Mouse (Mus musculus): ENCODE data around the gene Mdm1. TPM values are rescaled to one million over a fixed set of nuclear protein-coding genes. Genes with fewer than 3 reads are reported as not detected.
"Not testable (repeated sequence)": the region's sequence is repeated elsewhere in the genome, so short reads cannot be mapped to it uniquely, and the experiment has no call there.

The Mdm1 gene
- polyA plus RNA-seq, 1 experiment from 2014 or later, result 17.5 TPM

- Histone ChIP-seq H3K9ac (no peak overlapping the region), H3K4me1 (no peaks in the 10 kb centered on the region), H3K27ac (no peak overlapping the region), H3K27me3 (replicated peaks) (no peaks in the 10 kb centered on the region), H3K4me3 (replicated peaks) (no peak overlapping the region), H3K36me3 (no peaks in the 10 kb centered on the region), H3K9me3 (no peaks in the 10 kb centered on the region), H3K4me2 (no peak overlapping the region)
- no peak for ATAC-seq (ENCODE audit: insufficient read depth, low FRiP score, low read depth)
- 62% methylated on average over 12 of the region's 12 CpGs for WGBS
These were observed 27.6 kb downstream of the Mdm1 start for GRCm38 (mm10) chr10:118169212-118169611.

- no peak overlapping the region for H3K27ac ChIP-seq
- no peaks in the 10 kb centered on the region for H3K4me1 ChIP-seq
- no peaks in the 10 kb centered on the region for H3K9me3 ChIP-seq
- no peaks in the 10 kb centered on the region for H3K27me3 ChIP-seq (replicated peaks)
- no peak overlapping the region for H3K4me3 ChIP-seq (replicated peaks)
- H3K36me3 ChIP-seq, result no peaks in the 10 kb centered on the region
- 74% methylated on average over 8 of the region's 8 CpGs for WGBS
- no peak overlapping the region for H3K9ac ChIP-seq
- H3K4me2 ChIP-seq, result no peak overlapping the region
- ATAC-seq (ENCODE audit: insufficient read depth, low FRiP score, low read depth), result no peak
These were observed 30.8 kb downstream of the Mdm1 start for GRCm38 (mm10) chr10:118172416-118172815.

- H3K9ac ChIP-seq, result no peak overlapping the region
- H3K9me3 ChIP-seq, result no peaks in the 10 kb centered on the region
- H3K27me3 ChIP-seq (replicated peaks), result no peaks in the 10 kb centered on the region
- H3K4me1 ChIP-seq, result no peaks in the 10 kb centered on the region
- no peak overlapping the region for H3K27ac ChIP-seq
- WGBS, result 92% methylated on average over 3 of the region's 3 CpGs
- H3K4me3 ChIP-seq (replicated peaks), result no peak overlapping the region
- no peak for ATAC-seq (ENCODE audit: insufficient read depth, low FRiP score, low read depth)
- H3K36me3 ChIP-seq, result no peaks in the 10 kb centered on the region
- no peak overlapping the region for H3K4me2 ChIP-seq
These were observed 31.3 kb downstream of the Mdm1 start for GRCm38 (mm10) chr10:118172876-118173275.

GRCm38 (mm10) chr10:118175542-118175941 lies 33.9 kb downstream of the Mdm1 start:
- ATAC-seq (ENCODE audit: insufficient read depth, low FRiP score, low read depth); H3K36me3 ChIP-seq; H3K9me3 ChIP-seq; H3K9ac ChIP-seq; H3K4me3 ChIP-seq (replicated peaks); H3K4me2 ChIP-seq; H3K27me3 ChIP-seq (replicated peaks); H3K4me1 ChIP-seq; H3K27ac ChIP-seq: not testable (repeated sequence)
- 69% methylated on average over 4 of the region's 4 CpGs for WGBS

- H3K4me2 ChIP-seq, result no peak overlapping the region
- no peaks in the 10 kb centered on the region for H3K36me3 ChIP-seq
- no peaks in the 10 kb centered on the region for H3K27me3 ChIP-seq (replicated peaks)
- H3K9ac ChIP-seq, result no peak overlapping the region
- no peak overlapping the region for H3K27ac ChIP-seq
- no peak for ATAC-seq (ENCODE audit: insufficient read depth, low FRiP score, low read depth)
- H3K4me3 ChIP-seq (replicated peaks), result no peak overlapping the region
- H3K9me3 ChIP-seq, result no peaks in the 10 kb centered on the region
- 71% methylated on average over 10 of the region's 10 CpGs for WGBS
- no peaks in the 10 kb centered on the region for H3K4me1 ChIP-seq
These were observed 37.1 kb downstream of the Mdm1 start for GRCm38 (mm10) chr10:118178735-118179151.

GRCm38 (mm10) chr10:118179265-118179664 lies 37.7 kb downstream of the Mdm1 start:
- Histone ChIP-seq H3K27ac (no peak overlapping the region), H3K9me3 (no peaks in the 10 kb centered on the region), H3K4me3 (replicated peaks) (no peak overlapping the region), H3K27me3 (replicated peaks) (no peaks in the 10 kb centered on the region), H3K9ac (no peak overlapping the region), H3K36me3 (no peaks in the 10 kb centered on the region), H3K4me2 (no peak overlapping the region), H3K4me1 (no peaks in the 10 kb centered on the region)
- no peak for ATAC-seq (ENCODE audit: insufficient read depth, low FRiP score, low read depth)
- WGBS, result 86% methylated on average over 11 of the region's 11 CpGs

- not testable (repeated sequence) for H3K4me2 ChIP-seq; H3K4me3 ChIP-seq (replicated peaks); H3K27me3 ChIP-seq (replicated peaks); H3K9ac ChIP-seq; H3K9me3 ChIP-seq; H3K36me3 ChIP-seq; ATAC-seq (ENCODE audit: insufficient read depth, low FRiP score, low read depth); H3K4me1 ChIP-seq; H3K27ac ChIP-seq
- WGBS, result 27% methylated on average over 3 of the region's 3 CpGs
These were observed 53.5 kb downstream of the Mdm1 start for GRCm38 (mm10) chr10:118195150-118195549.

GRCm38 (mm10) chr10:118204642-118205041 lies 63.0 kb downstream of the Mdm1 start, which contains the start of gene Il22:
TSS of gene Il22 (plus strand) at chr10:118204942.
- H3K27ac ChIP-seq, result no peak within 1 kb of the TSS
- no peaks in the 10 kb centered on the region for H3K4me1 ChIP-seq
- no peaks in the 10 kb centered on the region for H3K9me3 ChIP-seq
- H3K27me3 ChIP-seq (replicated peaks), result no peaks in the 10 kb centered on the region
- 88% methylated on average over 4 of the region's 4 CpGs for WGBS
- H3K4me3 ChIP-seq (replicated peaks), result no peak within 1 kb of the TSS
- H3K9ac ChIP-seq, result no peak within 1 kb of the TSS
- no peak for ATAC-seq (ENCODE audit: insufficient read depth, low FRiP score, low read depth)
- H3K36me3 ChIP-seq, result no peaks in the 10 kb centered on the region
- H3K4me2 ChIP-seq, result no peak within 1 kb of the TSS

GRCm38 (mm10) chr10:118215719-118216393 lies 74.2 kb downstream of the Mdm1 start:
- 63% methylated on average over 3 of the region's 4 CpGs for WGBS
- H3K36me3 ChIP-seq; H3K4me3 ChIP-seq (replicated peaks); H3K4me2 ChIP-seq; H3K9me3 ChIP-seq; H3K27ac ChIP-seq; H3K9ac ChIP-seq; H3K27me3 ChIP-seq (replicated peaks); ATAC-seq (ENCODE audit: insufficient read depth, low FRiP score, low read depth); H3K4me1 ChIP-seq: not testable (repeated sequence)

Other genes with a start within 250 kb of the Mdm1 start
- gene Il22, start 63.1 kb downstream of the Mdm1 start, polyA plus RNA-seq (2015; fragmentation: Nextera tagmentation; extraction: Ambion mirVana), result not detected in 2 replicates
- gene Gm32717, start 99.0 kb downstream of the Mdm1 start, polyA plus RNA-seq (2015; fragmentation: Nextera tagmentation; extraction: Ambion mirVana), result 0.13 TPM in 1 of 2 replicates, not detected in the other
- 0.13 TPM in 1 of 2 replicates, not detected in the other for gene Gm32802, start 116.9 kb downstream of the Mdm1 start, polyA plus RNA-seq (2015; fragmentation: Nextera tagmentation; extraction: Ambion mirVana)
- gene Iltifb, start 153.2 kb downstream of the Mdm1 start, polyA plus RNA-seq (2015; fragmentation: Nextera tagmentation; extraction: Ambion mirVana), result not detected in 2 replicates
- gene Gm9040, start 185.2 kb downstream of the Mdm1 start, polyA plus RNA-seq (2015; fragmentation: Nextera tagmentation; extraction: Ambion mirVana), result 0.05 TPM in 1 of 2 replicates, not detected in the other
- gene Gm9044, start 190.6 kb downstream of the Mdm1 start, polyA plus RNA-seq (2015; fragmentation: Nextera tagmentation; extraction: Ambion mirVana), result 0.05 TPM in 1 of 2 replicates, not detected in the other
- 0.09 and 0.30 TPM in 2 replicates for gene Gm9045, start 196.0 kb downstream of the Mdm1 start, polyA plus RNA-seq (2015; fragmentation: Nextera tagmentation; extraction: Ambion mirVana)
- gene Gm9046, start 201.4 kb downstream of the Mdm1 start, polyA plus RNA-seq (2015; fragmentation: Nextera tagmentation; extraction: Ambion mirVana), result not detected in 2 replicates
- 0.05 TPM in 1 of 2 replicates, not detected in the other for gene Gm9048, start 206.9 kb downstream of the Mdm1 start, polyA plus RNA-seq (2015; fragmentation: Nextera tagmentation; extraction: Ambion mirVana)
- 0.09 and 0.30 TPM in 2 replicates for gene Gm9049, start 212.3 kb downstream of the Mdm1 start, polyA plus RNA-seq (2015; fragmentation: Nextera tagmentation; extraction: Ambion mirVana)